Mouse (Mus musculus) kidney, postnatal 10 days (tissue): ENCODE measurements at regions not wholly inside any gene's neighbourhood (a gene's known extent, or its start where the extent isn't known, plus 50 kb on each side); places are given as distances from the start of the nearest gene placed in this dataset.

ENCODE experiments used
- DNase-seq: peaks from one replicate; pipeline ENCODE4 v3.0.0; 2021; ENCODE audit warnings: mixed read lengths

DNA sequence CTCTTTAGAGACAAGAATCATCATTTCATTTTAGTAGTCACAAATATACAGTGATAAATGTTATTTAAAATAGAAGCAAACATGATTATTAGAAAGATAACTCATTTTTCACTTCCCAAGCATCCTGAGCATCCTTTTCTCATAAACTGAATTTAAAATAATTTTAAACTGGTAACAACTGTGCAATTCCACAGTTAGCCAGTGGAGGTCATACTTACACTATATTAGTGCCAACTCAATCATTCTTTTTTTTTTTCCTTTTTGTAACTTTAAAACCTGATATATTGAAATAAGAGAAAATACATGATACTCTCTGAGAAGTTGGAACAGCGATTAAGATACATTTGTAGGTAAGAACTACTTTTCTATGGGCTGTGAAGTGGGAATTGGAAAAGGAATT lies 113.2 kb upstream of the Gm17509 start:
- no peak for DNase-seq

DNA sequence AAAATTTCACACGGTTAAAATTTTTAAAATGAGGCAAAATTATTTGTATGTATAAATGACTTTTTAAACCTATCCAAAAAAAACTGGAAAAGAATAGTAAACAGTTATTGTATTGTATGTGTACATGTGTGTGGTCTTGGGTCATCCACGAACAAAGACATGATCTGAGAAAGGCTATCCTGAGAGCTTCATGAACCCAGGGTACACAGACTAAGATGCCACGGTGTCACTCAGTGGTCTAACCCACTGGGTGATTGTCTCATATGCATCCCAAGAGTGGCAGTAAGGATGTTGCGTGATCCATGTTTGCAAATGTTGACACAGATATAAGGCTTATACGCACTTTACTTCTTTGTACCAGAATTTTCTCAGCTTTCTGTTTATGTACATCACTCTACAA lies 113.7 kb upstream of the Gm17509 start:
- DNase-seq: no peak

DNA sequence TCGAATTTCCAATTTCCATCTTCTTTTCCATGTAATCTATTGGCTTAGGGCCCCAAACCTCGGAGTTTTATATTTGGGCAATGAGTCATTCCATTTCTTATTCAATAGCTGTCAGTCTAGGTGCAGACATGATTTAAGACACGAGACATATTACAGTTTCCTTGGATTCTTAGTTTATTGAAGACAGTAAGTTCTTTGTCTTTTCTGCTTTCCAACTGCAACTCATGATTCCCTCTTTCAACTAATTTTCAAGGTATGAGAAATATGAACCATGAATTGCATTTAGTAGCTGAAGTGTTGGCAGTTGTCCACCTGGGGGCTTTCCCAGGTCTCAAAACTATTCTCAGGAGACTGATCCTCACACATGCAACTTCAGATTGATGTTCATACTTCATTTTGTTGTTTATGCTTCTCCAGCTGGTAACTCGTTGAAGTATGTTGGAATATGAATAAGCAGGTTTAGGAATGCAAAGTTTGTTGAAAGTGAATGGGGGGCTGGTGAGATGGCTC lies 160.3 kb upstream of the Gm17509 start:
- DNase-seq: no peak

DNA sequence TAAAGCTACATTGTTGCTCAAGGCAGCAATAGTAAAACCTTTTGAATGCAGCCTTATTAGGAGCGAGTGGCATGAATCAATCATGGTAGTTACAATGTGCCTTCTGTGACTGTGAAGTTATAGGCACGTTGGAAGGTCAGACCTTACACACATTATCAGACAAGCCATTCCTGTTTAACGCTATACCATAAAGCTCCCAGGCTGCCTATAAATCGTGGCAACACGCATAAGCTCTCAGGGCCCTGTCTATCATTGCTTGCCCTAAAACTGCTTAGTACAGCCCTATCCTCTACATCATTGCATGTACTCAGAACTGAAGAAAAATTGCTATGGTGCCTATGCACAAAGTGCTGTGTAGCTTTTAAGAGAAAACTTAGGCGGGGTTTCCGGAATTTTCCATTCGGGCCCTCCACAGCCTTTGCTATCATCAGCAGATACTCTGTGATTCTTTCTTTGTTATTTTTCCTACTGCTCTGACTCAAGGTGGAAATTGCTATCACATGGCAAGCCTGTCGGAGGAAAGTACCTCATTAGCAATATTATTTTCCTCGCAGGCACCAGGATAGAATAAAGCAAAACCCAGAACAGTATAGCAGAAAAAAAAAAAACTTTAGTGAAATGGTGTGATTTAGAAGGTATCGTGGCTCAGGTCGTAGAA lies 162.7 kb upstream of the Gm17509 start:
- no peak for DNase-seq

DNA sequence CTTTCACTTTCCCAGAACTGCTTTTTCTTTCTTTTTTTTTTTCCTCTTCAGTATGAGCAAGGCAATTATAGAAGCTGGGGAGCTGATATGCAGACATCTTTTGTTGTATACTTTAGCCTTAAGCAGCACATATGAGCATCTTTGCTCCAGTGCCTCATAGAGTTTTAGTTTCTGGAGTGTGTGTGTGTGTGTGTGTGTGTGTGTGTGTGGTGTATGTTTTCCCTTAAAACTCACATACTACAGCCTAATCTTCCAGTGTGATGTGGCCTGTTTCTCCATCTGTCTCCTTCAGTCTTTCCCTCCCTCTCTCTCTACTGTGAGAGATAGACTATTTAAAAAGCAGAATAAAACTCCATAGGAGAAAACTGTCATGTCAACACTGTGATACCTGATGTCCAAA lies 169.4 kb upstream of the Gm17509 start:
- DNase-seq: no peak

DNA sequence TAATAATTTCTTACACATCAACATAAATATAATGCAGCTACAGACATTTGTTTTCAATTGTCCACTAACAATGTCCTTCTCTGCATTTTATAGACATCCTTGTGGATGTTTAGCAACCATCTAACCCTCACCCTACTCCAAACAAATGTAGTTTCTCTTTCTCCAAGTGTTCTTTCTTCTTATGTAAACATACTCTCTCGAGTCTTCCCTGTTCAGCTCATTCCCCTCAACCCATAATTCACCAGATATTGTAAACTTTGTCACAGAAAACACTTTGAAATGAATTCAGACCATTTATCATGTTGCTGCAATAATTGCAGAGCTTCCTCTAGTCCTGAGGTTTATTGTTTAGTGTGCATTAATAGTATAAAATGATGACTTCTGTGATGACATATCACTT lies 172.6 kb upstream of the Gm17509 start:
- no peak for DNase-seq

DNA sequence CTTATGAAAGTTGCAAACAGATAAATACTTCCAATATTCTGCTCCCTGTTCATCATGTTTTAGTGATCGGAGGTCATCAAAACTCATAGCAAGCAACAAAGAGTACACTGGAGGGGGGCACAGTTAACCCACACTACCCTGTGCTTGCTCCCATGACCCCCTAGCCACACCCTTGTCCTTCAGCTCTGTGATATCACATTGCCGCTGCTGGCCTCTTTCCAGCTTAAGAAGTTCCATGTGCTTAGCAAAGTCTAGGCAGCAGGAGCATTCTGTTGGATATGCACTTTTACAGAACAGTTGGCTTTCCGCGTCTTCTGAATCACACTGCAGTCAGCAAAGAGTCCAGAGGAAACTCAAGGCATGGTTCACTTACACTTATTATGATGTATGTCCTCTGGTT lies 180.4 kb upstream of the Gm17509 start:
- DNase-seq: no peak

DNA sequence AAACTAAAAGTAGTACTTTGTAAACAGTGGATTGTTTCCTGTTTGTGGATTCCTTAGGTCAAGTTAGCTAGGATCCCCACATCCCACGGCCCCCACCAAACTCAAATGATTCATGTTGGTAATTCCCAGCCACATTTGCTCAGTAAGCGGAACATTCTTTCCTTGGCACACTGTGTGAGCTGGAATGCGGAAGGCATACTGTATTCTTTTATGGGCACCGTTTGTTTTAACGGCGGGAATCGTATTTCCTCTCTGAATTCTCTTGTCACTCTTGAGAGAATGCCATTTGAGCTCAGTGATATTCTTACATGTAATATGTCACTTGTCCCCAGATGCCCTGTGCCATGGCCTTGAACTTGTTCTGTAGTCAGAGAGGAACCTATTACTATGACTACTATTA lies 189.1 kb upstream of the Gm17509 start:
- DNase-seq: peak; percentile 13

DNA sequence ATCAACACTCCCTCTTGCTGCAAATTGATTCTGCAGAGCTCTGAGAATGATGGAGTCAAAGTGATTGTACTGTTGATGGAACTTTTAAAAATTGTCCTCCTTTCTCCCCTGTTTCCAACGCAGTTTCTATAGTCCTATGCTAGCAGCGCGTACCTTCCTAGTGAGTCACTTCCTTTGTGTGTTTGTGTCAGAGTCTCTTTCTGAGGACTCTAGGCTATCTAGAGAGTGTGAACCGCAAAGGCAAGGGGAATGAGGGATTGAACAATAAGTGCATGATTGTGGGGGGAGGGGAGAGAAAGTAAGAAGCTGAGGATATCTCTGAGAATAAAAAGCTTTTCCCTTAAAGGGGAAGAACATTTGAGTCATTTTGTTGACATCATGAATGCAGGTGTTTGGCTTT lies 188.5 kb upstream of the Hcn1 start:
- DNase-seq: no peak

DNA sequence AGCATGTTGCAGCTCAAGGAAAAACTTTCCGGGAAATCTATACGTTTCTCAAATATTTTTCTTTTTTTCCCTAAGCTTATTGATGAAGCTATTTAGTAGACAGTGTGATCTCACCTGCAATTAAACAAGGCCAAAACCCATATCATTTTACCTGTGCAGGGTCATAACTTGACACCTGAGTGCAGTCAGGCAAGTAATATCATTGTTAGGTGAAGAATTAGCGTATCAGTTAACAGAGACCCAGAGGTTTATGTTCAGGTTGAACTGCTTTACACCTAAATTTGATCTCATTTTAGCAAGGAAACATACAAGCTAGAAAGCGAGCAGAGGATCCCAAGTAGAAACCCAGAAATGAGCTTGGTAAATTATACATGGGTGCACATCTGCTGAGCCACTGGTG lies 178.6 kb upstream of the Hcn1 start:
- DNase-seq: no peak

DNA sequence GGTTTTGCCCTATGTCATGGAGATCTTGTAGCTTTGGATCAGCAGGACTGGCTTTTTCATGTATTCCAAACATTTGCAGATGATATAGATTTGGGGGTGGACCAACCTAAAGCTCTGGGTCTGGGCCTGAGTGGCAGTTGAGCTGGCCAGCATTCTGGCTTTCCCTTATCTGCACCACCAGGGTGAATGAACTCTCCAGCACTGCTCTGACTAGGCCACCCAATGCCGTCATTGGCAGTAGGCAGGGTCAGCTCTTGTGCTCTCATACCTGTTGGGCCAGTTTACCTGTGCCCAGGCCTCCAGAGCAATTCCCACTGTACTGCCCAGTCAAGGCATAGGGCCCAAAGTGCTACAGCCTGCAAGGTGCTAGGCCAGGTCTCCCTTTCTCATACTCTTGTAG lies 177.1 kb upstream of the Hcn1 start:
- DNase-seq: no peak

DNA sequence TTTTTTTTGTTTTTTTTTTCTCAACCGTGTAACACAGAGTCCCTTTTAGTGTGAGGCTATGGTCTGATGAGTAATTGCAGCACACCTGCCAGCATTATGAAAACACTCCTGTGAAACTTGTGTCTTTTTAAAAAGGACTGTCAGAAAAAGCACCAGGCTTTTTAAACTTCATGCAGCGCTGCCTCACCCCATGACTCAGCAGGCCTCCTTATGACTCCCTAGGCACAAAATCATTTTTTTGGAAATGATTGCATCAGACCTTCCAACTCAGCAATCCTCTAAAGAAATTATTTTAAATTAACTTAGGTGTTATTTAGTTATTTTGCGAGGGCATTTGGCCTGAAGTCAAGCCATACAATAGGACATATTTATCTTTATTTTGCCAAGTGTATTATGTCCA lies 134.7 kb upstream of the Hcn1 start:
- DNase-seq: no peak

DNA sequence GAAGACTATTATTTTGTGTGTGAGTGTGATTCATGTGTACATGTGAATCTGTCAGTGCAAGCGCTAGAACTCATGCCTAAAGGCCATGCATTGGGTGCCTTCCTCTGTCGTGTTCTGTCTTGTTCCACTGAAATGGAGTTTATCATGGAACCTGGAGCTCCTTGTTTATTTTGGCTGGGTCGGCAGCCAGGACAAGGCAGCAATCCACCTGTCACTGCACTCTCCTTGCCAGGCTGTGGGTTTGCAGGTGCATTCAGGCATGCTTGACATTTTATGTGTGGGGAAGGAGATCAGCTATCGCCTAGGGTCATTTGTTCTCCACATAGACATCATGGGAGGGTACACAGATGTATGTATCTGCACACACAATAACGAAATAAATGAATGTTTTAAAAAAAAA lies 129.4 kb upstream of the Hcn1 start:
- DNase-seq: no peak

DNA sequence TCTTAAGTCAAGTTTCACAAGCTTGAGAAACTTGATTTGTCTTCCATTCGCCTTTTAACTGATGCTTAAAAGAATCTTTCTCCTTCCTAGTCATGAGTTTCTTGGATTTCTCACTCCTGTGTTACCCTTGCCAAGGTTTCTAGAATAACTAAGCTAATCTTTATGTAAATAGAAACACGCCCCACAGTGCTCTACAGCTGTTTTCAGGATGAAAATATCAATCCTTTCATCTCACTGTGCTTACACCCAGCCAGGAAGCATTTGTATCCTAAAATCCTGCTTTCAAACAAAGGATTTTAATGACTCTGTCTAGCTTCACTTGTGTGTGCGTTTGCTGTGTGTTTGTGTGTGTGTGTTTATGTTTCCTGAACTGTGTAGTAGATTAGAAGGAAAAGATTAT lies 119.5 kb upstream of the Hcn1 start:
- DNase-seq: no peak

DNA sequence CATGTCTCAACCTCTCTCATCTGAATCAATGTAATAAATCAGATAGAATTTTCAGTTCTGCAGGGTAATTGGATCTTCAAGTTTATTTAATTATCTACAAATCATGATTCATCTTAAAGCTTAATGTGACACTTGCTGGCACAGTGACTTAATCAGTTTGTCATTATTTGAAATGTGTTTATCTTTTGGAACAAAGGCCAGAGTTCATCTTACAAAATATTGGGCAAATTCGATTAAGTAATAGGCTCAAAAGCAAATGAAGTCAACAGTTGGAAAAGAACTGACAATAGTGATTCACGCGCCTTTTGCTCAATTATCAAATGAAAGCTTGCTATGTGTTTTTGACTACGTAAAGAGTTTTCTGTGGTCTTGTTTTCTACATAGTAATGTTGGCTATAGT lies 93.4 kb upstream of the Hcn1 start:
- DNase-seq: no peak

DNA sequence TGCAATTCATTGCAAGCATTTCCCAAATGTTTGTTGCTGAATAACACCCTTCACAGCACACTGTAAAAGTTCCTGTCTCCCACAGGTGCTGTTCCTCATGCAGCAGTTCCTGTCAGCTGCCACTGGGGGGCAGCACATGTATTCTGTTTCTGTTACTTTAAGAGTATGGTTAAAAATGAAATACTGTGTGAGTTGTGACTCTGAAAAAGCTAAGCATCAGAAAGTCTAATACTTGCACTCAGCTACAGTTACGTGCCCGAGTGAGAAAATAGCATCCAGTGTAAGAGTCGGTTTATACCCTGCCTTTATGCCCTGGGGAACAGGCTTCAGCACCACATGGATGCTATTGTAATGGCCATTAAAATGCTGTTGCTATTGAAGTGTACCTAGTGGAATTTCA lies 52.0 kb upstream of the Hcn1 start:
- DNase-seq: peak; percentile 13
